Mouse (Mus musculus) kidney, adult 11 months (tissue): Measurements from ENCODE around the gene Ephb1.

Experiments used
- DNase-seq: peaks from one replicate; pipeline ENCODE4 v3.0.0; 2022

Gene Ephb1

DNA sequence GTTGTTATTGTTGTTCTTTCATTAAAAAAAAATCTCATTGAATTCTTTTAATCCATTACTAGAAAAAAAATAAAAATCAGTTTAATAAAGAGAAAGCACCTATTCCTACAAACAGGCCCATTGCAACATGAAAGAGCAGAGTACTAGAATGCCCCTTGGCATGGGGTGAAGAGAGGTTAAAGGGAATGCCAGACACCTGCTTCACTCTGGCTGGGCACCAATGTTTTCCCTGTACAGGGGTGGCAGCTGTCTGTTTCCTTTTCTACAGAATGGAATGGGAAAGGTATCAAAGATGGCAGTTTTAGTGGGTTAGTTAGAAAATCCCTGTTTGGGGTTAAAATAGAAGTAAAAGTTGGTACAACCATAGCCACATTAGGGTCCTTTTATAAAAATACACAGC, 224.0 kb downstream of the Ephb1 start:
- no peak for DNase-seq

GRCm38 (mm10) chr9:102126510-102126909, 228.0 kb downstream of the Ephb1 start:
- DNase-seq: peak; percentile 12

GRCm38 (mm10) chr9:102122880-102123453, 231.5 kb downstream of the Ephb1 start:
- DNase-seq: no peak

- DNase-seq: no peak
These were observed 235.1 kb downstream of the Ephb1 start for GRCm38 (mm10) chr9:102119422-102119821.

GRCm38 (mm10) chr9:102115326-102115725, 239.2 kb downstream of the Ephb1 start:
- no peak for DNase-seq

- no peak for DNase-seq
These were observed 243.0 kb downstream of the Ephb1 start for GRCm38 (mm10) chr9:102111471-102111870.

GRCm38 (mm10) chr9:102107978-102108377, 246.5 kb downstream of the Ephb1 start:
- DNase-seq: no peak

GRCm38 (mm10) chr9:102107213-102107612, 247.3 kb downstream of the Ephb1 start:
- DNase-seq: no peak

- no peak for DNase-seq
These were observed 257.7 kb downstream of the Ephb1 start for GRCm38 (mm10) chr9:102096825-102097224.

DNA sequence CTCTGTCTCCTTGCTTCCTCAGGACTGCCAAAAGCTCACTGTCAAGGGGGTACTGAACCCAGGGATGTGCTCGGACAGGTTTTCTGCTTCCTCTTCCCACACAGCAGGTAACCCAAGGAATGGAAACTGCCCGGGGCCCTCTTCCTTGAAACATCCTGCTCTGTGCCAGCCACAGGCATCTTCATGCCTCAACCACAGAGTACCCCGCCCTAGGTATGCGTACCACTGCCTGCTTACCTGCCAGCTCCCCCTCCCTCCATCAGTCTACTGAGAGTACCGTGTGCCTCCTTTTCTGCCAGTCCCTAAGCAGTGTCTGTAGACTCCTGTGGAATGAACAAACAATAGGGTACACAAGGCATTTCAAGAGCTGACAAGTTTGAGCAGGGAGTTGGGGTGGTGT, 265.9 kb downstream of the Ephb1 start:
- DNase-seq: no peak

GRCm38 (mm10) chr9:102086053-102086706, 268.3 kb downstream of the Ephb1 start:
- peak; percentile 17 for DNase-seq

DNA sequence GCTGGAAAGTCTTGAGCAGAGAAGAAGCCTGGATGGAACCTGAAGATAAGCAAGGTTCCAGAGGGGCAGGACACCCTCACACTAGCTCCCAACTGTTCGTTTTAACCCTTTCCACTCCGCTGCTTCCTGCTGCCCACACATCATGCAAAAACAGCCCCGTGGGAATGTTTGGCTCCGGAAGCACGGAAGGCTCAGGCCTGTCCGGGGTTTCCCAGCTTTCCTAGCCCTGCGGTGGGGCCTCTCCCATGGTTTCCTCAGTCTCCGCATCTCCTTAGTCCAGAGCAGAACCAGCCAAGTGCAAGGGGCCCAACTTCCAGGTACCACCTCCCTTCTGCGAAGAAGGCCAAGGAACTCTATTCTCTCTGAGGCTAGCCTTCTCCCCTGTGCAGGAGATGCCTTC, 269.0 kb downstream of the Ephb1 start:
- no peak for DNase-seq

- no peak for DNase-seq
These were observed 273.6 kb downstream of the Ephb1 start for GRCm38 (mm10) chr9:102080934-102081333.

DNA sequence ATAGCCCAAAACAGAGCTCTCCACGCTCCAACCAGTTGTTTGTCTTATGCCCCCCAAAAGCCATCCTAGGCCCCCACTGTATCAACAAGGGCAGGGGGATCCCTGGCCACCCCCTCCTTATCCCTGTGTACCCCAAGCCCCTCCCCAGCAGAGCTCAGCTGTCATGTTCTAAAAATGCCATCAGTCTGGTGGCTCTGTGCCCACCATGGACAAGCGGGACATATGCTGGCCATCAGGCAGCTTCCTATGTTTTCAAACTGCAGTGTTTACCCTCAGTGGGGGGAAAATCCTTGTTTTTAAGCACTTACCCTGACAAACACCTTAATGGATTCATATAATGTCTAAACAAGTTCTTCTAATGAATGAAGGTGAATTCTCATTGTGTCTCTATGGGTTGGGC, 275.3 kb downstream of the Ephb1 start:
- DNase-seq: no peak

DNA sequence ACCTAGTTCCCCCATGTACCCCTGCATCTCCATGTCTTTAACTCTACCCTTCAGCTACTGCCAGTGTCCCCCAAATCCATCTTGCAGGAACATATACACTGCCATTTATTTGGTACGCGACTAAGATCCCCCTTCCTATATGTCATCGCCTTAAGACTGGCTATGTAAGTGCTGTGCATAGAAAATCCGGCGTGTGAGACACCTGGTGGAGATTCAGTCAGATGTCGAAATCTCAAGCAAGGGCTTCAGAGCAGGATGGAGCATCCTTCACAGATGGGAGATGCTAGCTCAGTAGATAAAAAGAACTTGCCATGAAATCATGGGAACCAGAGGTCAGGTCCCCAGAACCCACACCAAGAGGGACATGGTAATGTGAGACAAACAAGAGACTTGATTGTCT, 276.3 kb downstream of the Ephb1 start:
- DNase-seq: no peak

GRCm38 (mm10) chr9:102075539-102075938, 279.0 kb downstream of the Ephb1 start:
- DNase-seq: no peak

DNA sequence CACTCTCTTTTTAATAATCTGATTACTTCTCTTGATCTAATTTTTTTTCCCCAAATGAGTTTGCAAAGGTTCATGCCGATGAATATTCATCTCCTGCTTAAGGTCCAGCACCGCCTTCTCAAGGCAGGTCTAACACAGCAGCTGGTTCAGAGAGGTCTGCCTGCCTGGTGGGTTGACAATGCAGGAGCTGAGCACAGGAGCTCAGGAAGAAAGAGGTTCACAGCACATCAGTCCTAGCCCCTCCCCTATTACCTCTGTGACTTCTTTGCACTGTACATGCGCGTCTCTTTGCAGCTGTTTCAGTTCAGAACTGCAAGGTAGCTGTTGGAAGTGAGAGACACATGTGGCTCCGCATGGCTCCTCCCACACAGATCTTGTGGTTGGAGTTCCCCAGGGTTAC, 281.1 kb downstream of the Ephb1 start:
- no peak for DNase-seq

GRCm38 (mm10) chr9:102069151-102069882, 285.2 kb downstream of the Ephb1 start:
- no peak for DNase-seq

GRCm38 (mm10) chr9:102066601-102067000, 287.9 kb downstream of the Ephb1 start:
- DNase-seq: no peak

DNA sequence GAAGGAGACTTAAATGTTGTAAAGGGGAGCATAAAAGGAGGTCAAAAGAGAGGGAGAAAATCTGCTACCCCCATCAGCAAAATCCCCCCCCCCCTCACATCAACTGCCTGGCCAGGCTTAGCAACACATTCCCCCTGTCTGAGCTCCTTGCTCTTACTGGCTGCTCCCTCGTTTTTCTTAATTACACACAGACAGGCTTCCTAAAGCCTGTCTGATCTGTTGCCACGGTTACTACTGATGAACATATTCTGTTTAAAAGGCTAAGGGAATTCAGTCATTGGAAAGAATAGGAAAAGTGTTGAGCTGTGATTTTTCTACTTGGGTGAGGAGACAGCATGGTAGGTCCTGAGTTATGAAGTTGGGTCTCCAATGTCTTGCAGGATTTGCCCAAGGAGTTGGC, 308.6 kb downstream of the Ephb1 start:
- DNase-seq: no peak

- DNase-seq: no peak
These were observed 309.2 kb downstream of the Ephb1 start for GRCm38 (mm10) chr9:102045111-102045861.

GRCm38 (mm10) chr9:102039011-102039733, 315.3 kb downstream of the Ephb1 start:
- no peak for DNase-seq

DNA sequence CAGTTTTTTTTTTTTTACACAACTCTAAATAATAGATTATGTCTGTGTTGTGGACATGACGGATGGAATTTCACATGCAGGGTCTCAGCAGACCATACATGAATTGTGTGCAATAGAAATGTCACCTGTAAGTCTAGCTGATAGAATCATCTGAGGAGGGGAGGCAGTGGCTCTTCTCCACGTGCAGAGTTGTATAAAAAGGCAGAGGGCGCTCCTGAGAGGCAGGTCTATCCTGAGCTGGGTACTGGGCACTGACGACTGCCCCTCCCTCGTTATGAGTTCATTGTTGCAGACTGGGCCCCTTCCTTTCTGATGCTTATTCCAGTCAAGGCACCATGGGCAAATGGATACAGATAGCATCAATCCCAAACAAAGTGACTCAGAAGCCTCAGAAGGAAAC, 318.4 kb downstream of the Ephb1 start:
- DNase-seq: no peak
